Mouse (Mus musculus): ENCODE measurements around the gene Suv39h1. TPM values are rescaled to one million over a fixed set of nuclear protein-coding genes. Genes with fewer than 3 reads are reported as not detected.

The Suv39h1 gene
- polyA plus RNA-seq (2014; fragmentation: Nextera tagmentation; extraction: Ambion mirVana) = 55.8 and 57.5 TPM in 2 replicates

DNA sequence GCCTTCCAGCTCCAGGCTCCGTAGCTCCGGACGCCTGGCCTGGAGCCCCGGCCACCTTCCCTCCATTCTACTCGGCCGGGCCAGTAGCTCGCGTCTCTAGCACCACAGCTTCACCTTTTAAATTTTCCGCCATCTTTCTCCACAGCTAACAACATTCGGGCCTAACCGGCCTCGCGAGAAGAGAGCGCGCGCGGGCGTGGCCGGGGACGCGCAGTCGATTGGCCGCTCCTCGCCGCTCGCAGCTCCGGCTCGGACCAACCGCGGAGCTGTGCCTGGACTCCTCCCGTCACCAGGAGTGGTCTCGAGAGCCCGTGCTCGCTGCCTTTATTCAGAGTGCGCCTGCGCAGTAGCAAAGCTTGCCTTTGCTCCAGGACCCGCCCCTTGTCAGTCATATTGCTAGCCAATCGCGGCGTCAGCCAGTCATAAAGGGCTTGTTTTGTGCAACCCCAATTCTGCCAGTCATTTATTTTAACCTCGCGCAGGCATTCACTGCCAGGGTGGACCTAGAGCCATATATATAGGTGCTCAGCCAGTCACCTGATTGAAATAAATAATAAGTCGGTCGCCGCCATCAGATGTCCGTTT lies at the start of gene Suv39h1:
Gene Suv39h1 (minus strand): TSS at position 331 of the 585 bp plus-strand sequence.
- H3K27me3 ChIP-seq (ENCODE audit: control insufficient read depth, insufficient read depth, low read length) = no peaks in the 10 kb centered on the region
- H3K4me1 ChIP-seq (ENCODE audit: control insufficient read depth, insufficient read depth, low read length) = no peaks in the 10 kb centered on the region
- H3K9me3 ChIP-seq (ENCODE audit: control insufficient read depth, low read depth, low read length) = no peaks in the 10 kb centered on the region
- 22% methylated on average over 42 of the region's 46 CpGs for WGBS
- peak within 1 kb of the TSS; percentile 82 for H3K27ac ChIP-seq (ENCODE audit: low read length)
- ATAC-seq (ENCODE audit: insufficient number of reproducible peaks, insufficient read depth, low FRiP score, low read depth) = peak; percentile 98
- H3K36me3 ChIP-seq (ENCODE audit: control insufficient read depth, insufficient read depth, low read length) = no peaks in the 10 kb centered on the region; the same call in 1 of the 2 replicates
- H3K4me2 ChIP-seq (replicated peaks; ENCODE audit: low read depth, low read length) = peak within 1 kb of the TSS; percentile 45
- peak within 1 kb of the TSS; percentile 53 for H3K4me3 ChIP-seq (ENCODE audit: low read depth, low read length)
- peak within 1 kb of the TSS; percentile 55 for H3K9ac ChIP-seq (replicated peaks; ENCODE audit: low read depth, low read length)

DNA sequence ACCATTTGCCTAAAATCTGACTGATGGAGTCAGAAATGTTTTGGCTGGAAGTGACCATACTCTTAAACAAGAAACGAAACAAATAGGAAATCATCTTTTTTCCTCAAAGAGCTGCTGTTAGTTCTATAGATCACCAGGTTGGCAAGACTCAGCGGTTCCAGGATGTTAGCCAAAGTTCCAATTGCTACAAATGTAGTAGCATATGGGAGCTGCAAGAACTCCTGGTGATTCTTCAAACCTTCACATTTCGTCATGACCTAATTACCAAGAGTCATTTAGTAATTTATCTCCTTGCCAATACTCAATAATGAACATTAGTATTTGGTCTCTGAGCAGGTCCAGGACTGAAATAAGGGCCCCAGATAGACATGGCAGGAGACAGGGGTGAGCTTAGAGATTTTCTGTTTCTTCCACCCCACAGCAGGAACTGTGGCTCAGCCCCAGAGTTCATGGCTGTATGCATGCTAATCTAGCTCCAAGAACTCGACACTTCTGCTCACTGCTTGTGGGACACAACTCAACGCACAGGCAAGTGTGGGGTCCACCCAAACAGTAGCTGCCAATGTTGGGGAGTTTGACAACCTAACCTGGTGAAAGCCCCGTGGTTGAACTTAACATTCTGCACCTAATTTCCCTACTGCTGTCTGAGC lies 49.4 kb upstream of the Suv39h1 start:
- Histone ChIP-seq H3K9me3 (ENCODE audit: control insufficient read depth, low read depth, low read length) (no peaks in the 10 kb centered on the region), H3K4me2 (replicated peaks; ENCODE audit: low read depth, low read length) (no peak overlapping the region), H3K4me3 (ENCODE audit: low read depth, low read length) (no peak overlapping the region), H3K9ac (replicated peaks; ENCODE audit: low read depth, low read length) (no peak overlapping the region), H3K27me3 (ENCODE audit: control insufficient read depth, insufficient read depth, low read length) (no peaks in the 10 kb centered on the region), H3K4me1 (ENCODE audit: control insufficient read depth, insufficient read depth, low read length) (no peaks in the 10 kb centered on the region), H3K27ac (ENCODE audit: low read length) (no peak overlapping the region), H3K36me3 (ENCODE audit: control insufficient read depth, insufficient read depth, low read length) (no peaks in the 10 kb centered on the region; the same call in none of the 2 replicates)
- ATAC-seq (ENCODE audit: insufficient number of reproducible peaks, insufficient read depth, low FRiP score, low read depth) = no peak
- WGBS = 80% methylated on average over 6 of the region's 6 CpGs

- no peak overlapping the region for H3K9ac ChIP-seq (replicated peaks; ENCODE audit: low read depth, low read length)
- no peaks in the 10 kb centered on the region for H3K36me3 ChIP-seq (ENCODE audit: control insufficient read depth, insufficient read depth, low read length)
- no peaks in the 10 kb centered on the region for H3K27me3 ChIP-seq (ENCODE audit: control insufficient read depth, insufficient read depth, low read length)
- no peak overlapping the region for H3K4me3 ChIP-seq (ENCODE audit: low read depth, low read length)
- no peak for ATAC-seq (ENCODE audit: insufficient number of reproducible peaks, insufficient read depth, low FRiP score, low read depth)
- no peaks in the 10 kb centered on the region for H3K9me3 ChIP-seq (ENCODE audit: control insufficient read depth, low read depth, low read length)
- no peak overlapping the region for H3K4me2 ChIP-seq (replicated peaks; ENCODE audit: low read depth, low read length)
- no peaks in the 10 kb centered on the region for H3K4me1 ChIP-seq (ENCODE audit: control insufficient read depth, insufficient read depth, low read length)
- no peak overlapping the region for H3K27ac ChIP-seq (ENCODE audit: low read length)
These were observed 42.7 kb upstream of the Suv39h1 start for GRCm38 (mm10) chrX:8117264-8117663.

GRCm38 (mm10) chrX:8115275-8115674 lies 40.7 kb upstream of the Suv39h1 start:
- no peaks in the 10 kb centered on the region for H3K27me3 ChIP-seq (ENCODE audit: control insufficient read depth, insufficient read depth, low read length)
- 74% methylated on average over 4 of the region's 4 CpGs for WGBS
- ATAC-seq (ENCODE audit: insufficient number of reproducible peaks, insufficient read depth, low FRiP score, low read depth) = no peak

DNA sequence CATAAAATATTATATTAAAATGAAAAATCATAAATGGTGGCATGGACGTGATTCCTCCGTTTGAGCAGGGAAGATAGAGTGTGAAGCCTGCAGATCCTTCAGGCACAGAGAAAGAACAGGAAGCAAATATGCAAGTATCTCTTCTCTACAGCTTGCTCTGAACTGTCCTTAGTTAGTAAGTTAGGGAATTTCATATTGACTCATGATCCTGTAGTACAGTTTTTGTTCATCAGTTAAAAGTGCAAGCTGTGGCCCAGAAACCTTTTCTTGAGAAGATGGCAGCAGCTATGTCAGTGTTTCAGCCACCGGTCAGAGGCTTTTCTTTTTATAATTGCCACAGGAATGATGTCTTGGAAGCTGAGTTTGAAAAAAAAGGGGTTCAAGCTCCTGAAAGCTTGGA lies 30.5 kb upstream of the Suv39h1 start:
- H3K9ac ChIP-seq (replicated peaks; ENCODE audit: low read depth, low read length) = no peak overlapping the region
- H3K9me3 ChIP-seq (ENCODE audit: control insufficient read depth, low read depth, low read length) = no peaks in the 10 kb centered on the region
- H3K27me3 ChIP-seq (ENCODE audit: control insufficient read depth, insufficient read depth, low read length) = no peaks in the 10 kb centered on the region
- H3K4me1 ChIP-seq (ENCODE audit: control insufficient read depth, insufficient read depth, low read length) = 0 out of 2 replicates have a peak, but pooled peaks cover 3% of the 10 kb centered on the region
- no peak overlapping the region for H3K4me3 ChIP-seq (ENCODE audit: low read depth, low read length)
- H3K4me2 ChIP-seq (replicated peaks; ENCODE audit: low read depth, low read length) = no peak overlapping the region
- WGBS = 89% methylated on average over 3 of the region's 3 CpGs
- no peak for ATAC-seq (ENCODE audit: insufficient number of reproducible peaks, insufficient read depth, low FRiP score, low read depth)
- H3K27ac ChIP-seq (ENCODE audit: low read length) = no peak overlapping the region
- H3K36me3 ChIP-seq (ENCODE audit: control insufficient read depth, insufficient read depth, low read length) = no peaks in the 10 kb centered on the region

More at GRCm38 (mm10) chrX:8115275-8115674, 40.7 kb upstream of the Suv39h1 start:
- Histone ChIP-seq H3K9me3 (ENCODE audit: control insufficient read depth, low read depth, low read length) (no peaks in the 10 kb centered on the region), H3K36me3 (ENCODE audit: control insufficient read depth, insufficient read depth, low read length) (no peaks in the 10 kb centered on the region), H3K4me3 (ENCODE audit: low read depth, low read length) (no peak overlapping the region), H3K4me2 (replicated peaks; ENCODE audit: low read depth, low read length) (no peak overlapping the region), H3K27ac (ENCODE audit: low read length) (no peak overlapping the region), H3K4me1 (ENCODE audit: control insufficient read depth, insufficient read depth, low read length) (no peaks in the 10 kb centered on the region), H3K9ac (replicated peaks; ENCODE audit: low read depth, low read length) (no peak overlapping the region)

- H3K4me3 ChIP-seq (ENCODE audit: low read depth, low read length) = no peak overlapping the region
- H3K4me2 ChIP-seq (replicated peaks; ENCODE audit: low read depth, low read length) = no peak overlapping the region
- 62% methylated on average over 7 of the region's 7 CpGs for WGBS
- 0 out of 2 replicates have a peak, but pooled peaks cover 3% of the 10 kb centered on the region for H3K4me1 ChIP-seq (ENCODE audit: control insufficient read depth, insufficient read depth, low read length)
- ATAC-seq (ENCODE audit: insufficient number of reproducible peaks, insufficient read depth, low FRiP score, low read depth) = no peak
- no peaks in the 10 kb centered on the region for H3K27me3 ChIP-seq (ENCODE audit: control insufficient read depth, insufficient read depth, low read length)
- no peaks in the 10 kb centered on the region for H3K9me3 ChIP-seq (ENCODE audit: control insufficient read depth, low read depth, low read length)
- no peak overlapping the region for H3K27ac ChIP-seq (ENCODE audit: low read length)
- H3K9ac ChIP-seq (replicated peaks; ENCODE audit: low read depth, low read length) = no peak overlapping the region
- H3K36me3 ChIP-seq (ENCODE audit: control insufficient read depth, insufficient read depth, low read length) = no peaks in the 10 kb centered on the region
These were observed 27.7 kb upstream of the Suv39h1 start for GRCm38 (mm10) chrX:8102213-8102668.

GRCm38 (mm10) chrX:8101017-8101416 lies 26.5 kb upstream of the Suv39h1 start:
- Histone ChIP-seq H3K9me3 (ENCODE audit: control insufficient read depth, low read depth, low read length) (no peaks in the 10 kb centered on the region), H3K9ac (replicated peaks; ENCODE audit: low read depth, low read length) (no peak overlapping the region), H3K4me1 (ENCODE audit: control insufficient read depth, insufficient read depth, low read length) (0 out of 2 replicates have a peak, but pooled peaks cover 3% of the 10 kb centered on the region), H3K4me3 (ENCODE audit: low read depth, low read length) (no peak overlapping the region), H3K27ac (ENCODE audit: low read length) (no peak overlapping the region), H3K4me2 (replicated peaks; ENCODE audit: low read depth, low read length) (no peak overlapping the region), H3K27me3 (ENCODE audit: control insufficient read depth, insufficient read depth, low read length) (no peaks in the 10 kb centered on the region), H3K36me3 (ENCODE audit: control insufficient read depth, insufficient read depth, low read length) (no peaks in the 10 kb centered on the region)
- no peak for ATAC-seq (ENCODE audit: insufficient number of reproducible peaks, insufficient read depth, low FRiP score, low read depth)
- WGBS = 11% methylated on average over 3 of the region's 3 CpGs

- Histone ChIP-seq H3K9me3 (ENCODE audit: control insufficient read depth, low read depth, low read length) (no peaks in the 10 kb centered on the region), H3K4me1 (ENCODE audit: control insufficient read depth, insufficient read depth, low read length) (0 out of 2 replicates have a peak, but pooled peaks cover 3% of the 10 kb centered on the region), H3K27ac (ENCODE audit: low read length) (no peak overlapping the region), H3K9ac (replicated peaks; ENCODE audit: low read depth, low read length) (no peak overlapping the region), H3K36me3 (ENCODE audit: control insufficient read depth, insufficient read depth, low read length) (no peaks in the 10 kb centered on the region), H3K4me3 (ENCODE audit: low read depth, low read length) (no peak overlapping the region), H3K27me3 (ENCODE audit: control insufficient read depth, insufficient read depth, low read length) (no peaks in the 10 kb centered on the region), H3K4me2 (replicated peaks; ENCODE audit: low read depth, low read length) (no peak overlapping the region)
- WGBS = 62% methylated on average over 4 of the region's 4 CpGs
- no peak for ATAC-seq (ENCODE audit: insufficient number of reproducible peaks, insufficient read depth, low FRiP score, low read depth)
These were observed 24.9 kb upstream of the Suv39h1 start for GRCm38 (mm10) chrX:8099435-8099834.
